Mouse (Mus musculus) cerebellum, adult 8-10 months (tissue): ENCODE data around the gene Cadm1.

Source experiments
- DNase-seq: peaks from one replicate; pipeline ENCODE4 v3.0.0; 2022

Gene Cadm1

DNA sequence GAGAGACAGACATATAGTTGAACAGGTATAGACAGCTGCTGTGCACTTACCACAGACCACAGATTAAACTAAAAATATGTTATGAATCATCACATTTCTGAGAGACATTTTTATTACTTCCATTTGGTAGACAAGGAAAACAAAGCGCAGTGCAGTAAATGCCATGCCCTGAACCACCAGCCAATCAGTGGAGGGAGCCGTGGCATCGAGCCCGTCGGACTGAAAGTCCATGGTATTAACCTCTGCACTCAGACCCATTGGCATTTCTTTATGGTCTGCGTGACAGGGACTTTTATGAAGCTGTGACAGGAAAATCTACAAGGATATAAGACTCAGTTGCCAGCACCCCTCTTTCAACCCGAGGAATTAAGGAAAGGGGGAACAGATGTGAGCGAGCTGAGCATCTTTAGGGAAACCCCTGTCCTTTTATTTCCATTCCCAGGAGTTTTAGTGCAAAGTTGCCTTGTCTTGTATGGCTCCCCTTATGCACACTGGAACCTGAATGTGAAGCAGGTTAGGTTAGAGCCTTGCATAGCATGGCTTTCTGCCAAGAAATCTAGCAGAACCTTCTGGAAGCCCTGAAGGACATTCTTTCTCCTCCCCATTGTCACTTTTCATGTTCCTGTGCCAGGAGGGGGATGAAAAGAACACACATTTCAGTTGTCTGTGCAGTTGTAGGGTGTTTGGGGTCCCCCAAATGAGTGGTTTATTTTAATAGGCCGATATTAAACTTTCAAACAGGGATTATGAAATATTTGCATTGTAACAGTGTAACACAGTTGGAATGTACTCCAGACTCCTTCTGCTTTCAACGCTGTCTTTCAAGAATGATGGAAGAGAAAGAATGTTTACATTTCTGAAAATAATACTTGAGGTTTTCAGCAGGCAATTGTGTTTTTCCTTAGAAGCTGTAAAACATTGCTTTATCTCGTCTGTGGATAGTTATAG, 145.1 kb downstream of the Cadm1 start:
- peak; percentile 24 for DNase-seq

DNA sequence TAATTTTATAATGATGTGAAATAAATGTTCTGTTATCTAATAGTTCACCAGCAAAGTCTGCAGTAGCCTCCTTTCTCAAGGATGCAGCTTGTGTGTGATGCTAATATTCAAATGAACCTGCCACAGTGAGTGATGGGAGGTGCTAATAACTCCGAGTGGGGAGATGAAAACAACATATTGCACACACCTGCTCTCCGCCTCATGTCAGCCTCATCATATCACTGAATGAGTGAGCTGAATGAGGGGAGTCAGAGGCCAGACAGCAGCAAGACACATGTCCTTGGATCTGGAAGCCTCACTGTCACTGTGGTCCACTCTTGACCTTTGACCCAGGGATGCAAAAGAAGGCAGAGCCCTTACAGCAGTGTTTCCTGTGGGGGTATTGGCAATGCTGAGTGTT, 156.9 kb downstream of the Cadm1 start:
- no peak for DNase-seq

DNA sequence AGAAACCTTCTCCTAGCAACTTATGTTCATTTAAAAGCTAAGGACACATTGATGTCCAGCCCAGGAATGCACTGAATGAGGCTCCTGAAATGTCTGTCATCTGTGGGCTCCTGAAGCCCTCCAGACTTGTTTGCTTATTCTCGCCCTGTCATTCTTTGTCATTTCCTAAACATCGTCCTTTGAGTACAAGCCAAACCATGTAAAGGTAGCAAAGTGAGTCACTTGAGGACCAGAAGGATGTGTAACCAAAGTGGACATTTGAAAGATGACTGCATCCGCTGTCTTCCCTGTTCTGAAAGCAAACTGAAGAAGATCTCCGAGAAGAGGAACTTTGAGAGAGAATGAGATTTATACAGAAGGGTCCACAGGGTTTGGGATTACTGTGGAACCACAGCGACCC, 157.6 kb downstream of the Cadm1 start:
- DNase-seq: no peak

DNA sequence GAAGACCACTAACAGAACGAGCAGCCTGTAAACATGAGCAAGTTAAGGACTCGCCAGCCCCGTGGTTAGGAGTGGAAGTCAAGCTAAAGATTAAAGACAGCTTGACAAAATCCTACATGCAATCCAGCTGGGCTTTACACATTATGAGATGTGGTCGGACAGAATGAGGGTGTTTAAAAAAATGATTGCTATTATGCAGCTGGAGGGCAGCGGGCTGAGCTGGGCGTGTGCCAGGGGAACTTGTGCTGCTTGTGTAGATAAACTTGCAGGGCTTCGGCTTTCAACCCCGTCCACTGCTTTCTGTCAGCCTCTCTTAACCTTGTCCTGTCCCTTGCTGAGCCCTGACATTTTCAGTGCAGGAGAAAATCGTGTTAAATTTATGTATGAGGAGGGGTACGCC, 158.3 kb downstream of the Cadm1 start:
- no peak for DNase-seq

DNA sequence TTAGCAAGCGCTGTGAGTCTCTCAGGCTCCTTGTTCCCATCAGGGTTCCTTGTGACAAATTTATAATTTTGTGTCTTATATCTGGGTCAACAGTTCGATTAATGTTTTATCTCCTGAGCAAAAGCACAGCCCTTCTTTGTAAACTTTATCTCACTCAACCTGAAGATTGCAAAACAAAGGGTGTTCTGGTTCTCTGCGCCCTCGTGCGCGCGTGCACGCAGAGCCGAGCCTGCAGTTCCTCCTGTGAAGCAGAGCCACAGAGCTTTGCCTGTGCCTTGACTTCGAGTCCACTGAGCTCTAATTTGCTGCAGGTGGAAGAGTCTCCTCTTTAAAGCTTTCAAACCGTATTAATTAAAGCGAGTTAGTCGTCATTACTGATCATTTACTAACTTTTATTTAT, 162.9 kb downstream of the Cadm1 start:
- DNase-seq: no peak

DNA sequence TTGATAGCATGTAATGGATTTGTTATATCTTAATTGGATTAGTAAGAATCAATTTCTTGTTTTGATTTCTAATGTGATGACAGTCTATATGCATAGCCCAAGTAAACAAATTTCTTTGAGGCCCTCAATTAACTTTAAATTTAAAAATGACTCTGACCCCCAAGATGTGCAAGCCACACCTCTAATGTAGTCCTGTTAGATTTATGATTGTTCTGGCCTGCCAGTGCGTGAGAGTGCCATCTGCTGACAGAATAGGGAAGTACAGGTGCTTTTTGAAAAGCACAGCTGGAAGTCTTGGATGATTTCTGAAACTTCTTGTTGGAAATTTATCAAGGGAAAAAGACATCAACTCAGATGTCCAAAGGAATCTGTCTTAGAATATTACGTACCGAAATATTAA, 169.1 kb downstream of the Cadm1 start:
- peak; percentile 74 for DNase-seq

DNA sequence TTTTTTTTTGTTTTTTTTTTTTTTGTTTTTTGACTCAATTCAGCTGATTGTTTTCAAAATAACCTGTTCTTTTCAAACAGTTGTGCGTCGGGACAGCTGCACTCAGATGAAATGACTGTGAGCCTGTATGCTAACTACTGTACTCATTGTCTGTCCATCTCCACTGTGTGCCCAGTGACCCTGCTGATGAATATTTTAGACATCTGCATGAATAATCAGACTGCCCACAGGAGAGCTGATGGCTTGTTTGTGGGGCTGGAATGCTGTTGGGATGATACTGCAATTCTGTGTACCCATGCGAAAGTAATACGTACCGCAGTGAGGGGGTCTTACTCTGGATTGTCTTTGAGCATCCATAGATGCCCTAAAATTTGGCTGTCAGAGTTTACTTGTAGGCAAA, 170.0 kb downstream of the Cadm1 start:
- DNase-seq: no peak

DNA sequence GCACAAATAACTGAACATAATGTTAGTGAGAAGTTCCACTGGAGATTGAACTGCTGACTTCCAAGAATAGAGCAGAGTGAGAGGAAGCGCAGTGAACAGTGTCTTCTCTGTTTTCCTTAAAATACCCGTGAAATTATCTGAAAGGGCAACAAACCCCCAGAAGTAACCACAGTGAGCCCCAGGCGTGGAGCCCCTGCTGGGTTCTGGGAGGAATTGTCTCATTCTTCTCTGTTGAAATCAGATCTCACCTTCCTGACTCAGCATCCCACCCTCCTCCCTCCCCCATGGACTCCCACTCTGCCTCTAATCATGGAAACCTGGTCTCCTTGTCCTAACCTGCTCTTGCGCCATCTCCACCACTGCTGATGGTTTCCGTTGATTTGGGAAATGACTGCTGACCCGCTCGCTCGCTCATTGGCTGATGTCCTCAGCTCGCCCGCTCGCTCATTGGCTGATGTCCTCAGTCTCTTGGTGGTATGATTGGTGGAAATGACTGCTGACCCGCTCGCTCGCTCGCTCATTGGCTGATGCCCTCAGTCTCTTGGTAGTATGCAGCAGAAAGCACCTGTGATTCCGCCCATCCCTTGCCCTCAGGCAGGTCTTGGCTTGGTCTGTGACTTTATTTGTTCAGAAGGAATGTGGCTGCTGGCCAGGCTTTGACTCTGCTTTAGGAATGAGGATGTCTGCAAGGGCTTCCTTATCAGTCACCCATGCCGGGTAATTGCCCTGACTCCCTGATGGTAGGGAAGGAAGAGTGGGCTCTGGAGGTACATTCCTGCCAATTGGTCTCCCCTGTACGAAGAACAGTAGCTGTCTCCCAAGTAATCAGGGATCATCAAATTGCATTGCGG, 173.3 kb downstream of the Cadm1 start:
- DNase-seq: no peak

DNA sequence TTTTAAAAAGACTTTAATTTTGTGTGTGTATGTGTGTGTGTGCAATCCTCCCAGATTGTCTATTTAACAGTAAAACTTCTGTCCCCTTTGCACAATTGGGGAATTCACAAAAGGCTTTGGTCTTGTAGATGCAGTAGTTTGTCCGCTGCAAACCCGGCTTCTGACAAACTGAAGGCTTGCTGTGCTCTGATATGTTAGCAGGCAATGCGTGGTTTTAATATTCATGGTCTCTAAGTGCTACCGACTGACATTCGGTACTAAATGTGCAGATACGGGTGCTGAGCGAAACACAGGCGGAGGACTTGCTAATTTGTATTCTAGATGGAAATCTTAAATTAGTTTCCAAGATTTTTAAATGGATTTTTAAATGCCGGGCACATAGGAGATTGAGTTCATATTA, 176.4 kb downstream of the Cadm1 start:
- DNase-seq: no peak

DNA sequence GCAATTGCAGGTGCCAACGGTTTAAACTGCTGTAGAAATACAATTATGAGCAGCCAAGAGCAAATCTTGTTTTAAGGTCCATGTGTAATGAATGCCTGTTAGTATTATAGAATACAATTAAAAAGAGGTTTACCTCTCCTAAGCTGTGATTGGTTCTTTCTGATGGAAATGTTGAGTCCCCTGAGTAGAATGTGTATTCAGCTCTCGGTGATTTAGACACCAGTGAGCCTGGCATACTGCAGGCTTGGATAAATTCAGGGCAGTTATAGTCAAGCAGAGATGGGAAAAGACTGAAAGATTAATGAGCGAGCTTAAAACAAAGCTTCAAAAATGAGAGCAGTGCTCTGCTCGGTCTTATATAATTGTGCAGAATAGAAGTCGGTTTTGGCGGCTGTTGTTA, 177.4 kb downstream of the Cadm1 start:
- no peak for DNase-seq

DNA sequence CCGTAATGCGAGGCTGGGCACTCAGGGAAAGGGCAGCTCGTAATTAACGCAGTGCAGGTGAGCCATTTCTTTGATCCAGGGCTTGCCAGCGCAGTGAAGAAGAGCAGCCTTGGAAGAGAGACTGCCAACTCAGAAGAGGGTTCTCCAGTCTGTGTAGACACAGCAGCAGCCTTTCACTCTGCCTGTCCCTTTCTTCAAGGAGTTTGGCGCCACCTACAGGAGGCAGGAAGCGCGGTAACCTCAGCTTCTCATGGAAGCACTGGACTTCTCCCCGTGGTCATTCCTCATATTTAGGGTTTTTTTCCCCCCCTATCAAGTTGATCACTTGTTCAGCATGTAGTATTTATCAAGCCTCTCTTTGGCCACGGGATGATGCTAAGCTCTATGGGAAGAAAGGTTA, 178.3 kb downstream of the Cadm1 start:
- DNase-seq: peak; percentile 74

DNA sequence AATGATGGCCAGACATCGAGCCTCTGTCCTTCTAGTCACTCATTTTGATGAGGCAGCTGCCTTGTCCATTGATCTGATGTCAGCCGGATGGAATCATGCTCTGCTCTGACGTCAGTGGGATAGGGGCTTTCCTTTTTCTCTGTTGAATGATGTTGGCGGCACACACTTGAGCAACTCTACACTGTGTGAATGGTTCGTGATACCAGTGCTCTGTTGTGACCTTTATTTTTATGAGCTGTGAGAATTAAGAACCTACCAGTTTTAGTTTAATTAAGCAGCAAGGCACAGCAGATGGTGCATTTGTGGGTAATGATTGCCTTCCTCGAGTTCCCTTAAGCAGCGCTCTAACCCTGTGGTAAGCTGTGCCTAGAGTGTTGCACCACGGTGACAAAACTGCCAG, 181.0 kb downstream of the Cadm1 start:
- no peak for DNase-seq

DNA sequence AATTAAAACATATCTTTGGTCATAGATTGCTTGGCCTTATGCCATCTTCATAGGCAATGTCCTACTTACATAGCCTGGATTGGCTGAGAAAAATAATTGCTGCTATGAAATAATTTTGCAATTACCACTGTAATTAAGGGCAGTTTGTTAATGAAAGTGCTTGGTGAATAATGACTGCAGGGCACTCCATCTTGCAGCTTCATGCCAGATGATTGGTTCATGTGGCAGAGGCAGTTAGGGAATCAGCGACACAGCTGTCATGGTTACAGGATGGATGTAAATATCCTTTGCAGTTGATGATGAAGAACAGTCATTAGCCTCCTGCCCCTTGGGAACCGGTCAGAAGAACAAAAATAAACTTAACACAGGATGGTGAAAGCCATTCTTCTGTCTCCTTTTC, 184.6 kb downstream of the Cadm1 start:
- no peak for DNase-seq

DNA sequence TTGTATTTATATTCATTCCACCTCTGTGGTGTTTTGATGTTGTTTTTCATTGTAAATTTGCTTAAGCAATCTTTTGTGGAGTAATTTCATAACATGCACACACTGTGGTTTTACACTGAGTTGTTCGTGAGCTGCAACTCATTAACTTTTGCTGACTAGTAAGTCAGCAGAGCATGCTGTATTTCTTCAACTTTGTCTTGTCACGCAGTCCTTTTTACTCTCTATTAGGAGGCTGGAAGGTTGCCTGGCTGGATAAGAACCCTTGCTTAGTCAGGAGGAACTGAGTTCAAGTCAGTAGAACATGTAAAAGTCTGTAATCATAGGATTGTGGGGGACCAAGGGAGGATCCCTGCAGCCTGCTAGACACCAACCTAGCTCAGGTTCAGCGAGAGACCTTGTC, 185.4 kb downstream of the Cadm1 start:
- no peak for DNase-seq

DNA sequence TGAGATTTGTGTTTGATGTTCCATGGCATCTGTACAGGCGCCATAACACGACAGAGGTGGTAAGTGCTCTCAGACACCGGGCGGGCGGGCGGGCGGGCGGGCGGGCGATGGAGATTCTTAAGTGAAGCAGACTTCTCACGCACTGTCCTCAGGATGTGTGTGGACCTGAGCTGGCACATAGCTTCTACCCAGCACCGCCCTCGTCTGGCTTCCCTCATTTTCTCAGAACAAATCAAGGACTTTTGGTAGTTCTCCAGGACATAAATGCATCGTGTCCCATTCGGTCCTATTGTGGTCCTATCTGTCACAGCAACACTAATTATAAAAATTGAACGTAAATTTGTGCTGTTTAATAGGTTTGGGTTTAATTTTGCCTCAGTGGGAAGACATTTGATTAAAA, 186.9 kb downstream of the Cadm1 start:
- DNase-seq: no peak

DNA sequence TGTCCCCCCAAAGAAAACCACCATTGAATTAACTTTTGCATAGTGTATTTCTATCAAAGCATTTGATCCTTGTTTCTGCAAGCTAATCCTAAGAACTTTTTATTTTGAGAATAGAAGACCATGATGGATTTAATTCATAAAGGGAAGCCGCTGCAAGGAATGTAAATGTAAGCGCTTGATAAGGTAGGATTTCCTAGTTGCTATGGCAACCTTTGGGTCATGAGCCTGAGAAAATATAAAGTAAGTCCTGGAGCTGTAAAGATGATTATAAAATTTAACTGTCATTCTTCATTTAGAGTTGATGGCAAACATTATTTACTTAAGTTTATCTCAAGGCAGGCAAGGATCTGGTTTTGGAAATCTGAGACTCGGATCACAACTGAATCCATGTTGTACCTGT, 197.6 kb downstream of the Cadm1 start:
- DNase-seq: no peak

DNA sequence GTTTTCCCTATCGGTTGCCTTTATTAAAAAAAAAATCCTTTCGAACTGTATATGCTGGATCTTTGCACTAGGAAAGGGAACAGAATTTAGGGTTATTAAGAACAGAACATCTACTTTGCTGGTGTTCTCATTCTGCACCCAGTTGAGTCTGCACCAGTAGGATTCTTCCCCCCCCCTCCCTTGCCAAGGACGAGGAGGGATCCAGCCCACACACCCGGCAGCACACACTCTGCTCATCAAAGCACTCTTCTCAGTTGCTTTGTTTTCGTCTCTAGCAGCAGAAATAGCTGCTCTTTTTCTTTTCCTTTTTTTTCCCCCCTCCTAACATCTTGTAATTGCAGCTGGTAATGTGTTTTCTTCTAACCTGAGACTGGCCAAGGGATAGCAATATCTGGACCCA, 198.9 kb downstream of the Cadm1 start:
- no peak for DNase-seq

DNA sequence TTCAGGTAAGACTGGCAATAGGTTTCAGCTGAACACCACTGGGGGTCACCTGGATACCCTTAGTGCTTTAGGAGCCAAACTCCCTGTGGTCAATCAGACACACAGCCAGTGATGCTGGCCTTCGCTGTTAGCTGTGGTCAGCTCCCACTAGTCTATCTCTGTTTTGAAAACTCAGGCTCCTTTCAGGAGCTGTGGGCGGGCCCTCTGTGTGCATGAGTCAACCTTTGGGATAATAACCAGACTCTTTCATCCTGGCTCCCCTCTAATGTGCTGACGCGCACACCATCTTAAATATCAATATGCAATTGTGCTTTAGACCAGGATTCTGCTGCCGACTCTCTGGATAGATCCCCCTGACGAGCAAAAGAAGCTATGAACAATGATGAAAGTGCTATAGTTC, 200.3 kb downstream of the Cadm1 start:
- no peak for DNase-seq

DNA sequence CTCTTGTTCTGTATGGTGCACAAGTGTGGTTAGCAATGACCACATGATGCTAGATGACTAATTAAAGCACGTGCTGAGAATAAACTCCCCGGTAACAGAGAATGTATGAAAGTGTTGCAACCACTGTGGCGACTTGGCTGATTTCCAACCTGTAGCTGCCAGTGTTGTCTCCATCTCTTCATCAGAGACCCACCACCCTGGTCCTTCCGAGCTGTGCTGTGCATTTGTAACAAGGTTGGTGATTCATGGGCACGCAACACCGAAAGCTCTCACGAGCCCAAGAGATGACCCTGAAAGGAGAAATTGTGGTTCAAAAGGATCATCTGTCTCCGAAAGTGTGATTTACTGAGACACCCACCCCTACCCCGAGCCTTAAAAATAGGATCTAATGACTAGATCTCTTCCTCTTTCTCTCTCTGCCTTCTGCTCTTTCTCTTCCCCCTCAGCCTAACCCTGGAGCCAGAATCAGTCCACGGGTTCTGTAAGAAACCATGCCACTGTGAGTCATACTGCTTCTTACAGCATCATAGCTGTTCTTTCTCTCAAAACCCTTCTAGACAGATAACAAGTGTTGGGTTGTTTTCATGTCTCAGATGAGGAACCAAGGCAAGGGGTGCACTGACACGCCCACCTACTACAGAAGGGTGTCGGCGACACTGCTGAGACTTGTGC, 203.9 kb downstream of the Cadm1 start:
- DNase-seq: no peak

DNA sequence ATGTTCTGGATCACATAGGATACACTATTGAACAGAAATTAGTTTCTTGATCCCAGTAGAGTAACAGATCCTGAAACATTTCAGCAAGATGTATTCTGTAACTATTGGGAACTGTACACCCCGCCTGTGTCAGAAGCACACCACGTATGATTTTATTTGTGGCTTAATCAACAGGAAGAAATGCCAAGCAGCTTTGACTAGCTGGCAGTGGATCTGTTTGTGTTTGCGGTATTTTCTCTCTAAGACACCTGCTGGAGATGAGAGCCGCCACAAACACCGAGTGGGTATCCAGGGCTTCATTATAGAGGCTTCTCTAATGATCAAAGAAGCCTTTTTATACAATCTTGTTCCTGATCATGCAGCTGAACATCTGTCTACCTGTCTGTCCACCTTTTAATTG, 204.9 kb downstream of the Cadm1 start:
- no peak for DNase-seq

DNA sequence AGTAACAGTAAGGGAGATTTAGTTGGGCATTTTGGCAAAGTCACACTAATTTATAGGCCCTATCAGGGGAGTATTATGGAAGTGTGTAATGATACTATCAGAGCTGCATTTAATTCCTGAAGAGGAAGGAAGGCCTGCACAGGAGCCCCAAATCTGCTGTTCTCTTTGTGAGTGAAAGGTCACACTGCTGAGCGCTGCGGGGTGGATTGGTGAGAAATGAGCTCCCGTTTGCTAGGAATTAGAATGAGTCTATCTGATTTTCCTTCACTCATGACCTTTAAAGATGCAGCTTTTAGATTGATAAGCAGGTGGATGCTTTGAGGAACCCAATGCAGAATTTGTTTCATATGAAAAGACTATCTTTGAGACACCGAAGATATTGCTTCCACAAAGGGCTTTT, 208.8 kb downstream of the Cadm1 start:
- no peak for DNase-seq

DNA sequence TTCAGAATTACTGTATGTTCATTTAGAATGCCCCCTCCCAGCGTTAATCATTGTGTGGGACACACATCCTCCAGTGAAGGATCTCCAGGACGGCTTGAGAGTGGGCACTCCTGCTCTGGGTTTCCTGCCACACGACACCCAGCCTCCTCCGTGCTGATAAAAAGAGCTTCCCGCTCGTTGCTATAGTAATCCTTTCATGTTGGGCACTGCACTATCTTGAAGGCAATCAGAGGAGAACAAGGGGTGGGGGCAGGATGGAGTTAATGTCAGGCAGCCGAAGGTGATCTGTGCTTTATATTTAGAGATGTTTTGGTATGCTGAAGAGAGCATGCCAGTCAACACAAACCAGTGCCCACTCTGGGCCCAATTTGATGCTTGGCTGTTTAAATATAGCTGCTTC, 209.3 kb downstream of the Cadm1 start:
- DNase-seq: no peak

DNA sequence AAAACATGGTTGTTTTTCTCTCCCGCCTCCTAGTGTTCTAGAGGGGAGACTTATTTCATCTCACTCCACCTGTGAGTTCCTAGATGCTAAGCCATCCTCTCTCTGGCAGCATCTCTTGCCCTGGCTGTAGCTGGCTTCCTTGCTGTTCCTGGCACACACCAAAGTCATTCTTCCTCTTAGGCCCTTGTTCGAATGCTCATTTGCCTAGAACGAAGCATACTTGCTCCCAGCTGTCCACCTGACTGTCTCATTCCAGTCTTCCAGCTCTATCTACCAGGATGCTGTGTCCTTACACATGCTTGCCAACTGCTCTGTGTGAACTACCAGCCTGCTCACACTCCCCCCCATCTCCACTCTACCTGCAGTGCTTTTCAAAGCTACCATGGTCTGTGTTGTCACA, 211.8 kb downstream of the Cadm1 start:
- DNase-seq: peak; percentile 58

DNA sequence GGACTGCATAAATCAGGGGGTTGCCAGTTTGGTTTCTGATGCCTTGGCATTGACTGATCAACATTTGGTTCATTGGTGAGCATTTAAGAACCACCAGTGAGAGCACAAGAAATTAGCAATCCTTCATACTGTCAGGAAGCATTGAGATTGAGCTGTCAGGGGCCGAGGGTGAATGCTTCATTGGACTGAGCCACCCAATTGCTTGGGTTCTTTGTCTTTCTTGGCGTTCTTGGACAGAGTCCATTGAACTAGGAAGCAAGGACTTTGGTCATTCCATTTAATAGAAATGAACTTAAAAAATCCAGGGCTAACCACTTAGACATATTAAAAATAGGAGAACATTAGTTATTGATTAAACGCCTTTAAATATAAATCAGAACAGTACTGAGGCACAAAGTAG, 214.9 kb downstream of the Cadm1 start:
- no peak for DNase-seq
